Mouse (Mus musculus): ENCODE measurements at regions not wholly inside any gene's neighbourhood (a gene's known extent, or its start where the extent isn't known, plus 50 kb on each side); places are given as distances from the start of the nearest gene placed in this dataset.

DNA sequence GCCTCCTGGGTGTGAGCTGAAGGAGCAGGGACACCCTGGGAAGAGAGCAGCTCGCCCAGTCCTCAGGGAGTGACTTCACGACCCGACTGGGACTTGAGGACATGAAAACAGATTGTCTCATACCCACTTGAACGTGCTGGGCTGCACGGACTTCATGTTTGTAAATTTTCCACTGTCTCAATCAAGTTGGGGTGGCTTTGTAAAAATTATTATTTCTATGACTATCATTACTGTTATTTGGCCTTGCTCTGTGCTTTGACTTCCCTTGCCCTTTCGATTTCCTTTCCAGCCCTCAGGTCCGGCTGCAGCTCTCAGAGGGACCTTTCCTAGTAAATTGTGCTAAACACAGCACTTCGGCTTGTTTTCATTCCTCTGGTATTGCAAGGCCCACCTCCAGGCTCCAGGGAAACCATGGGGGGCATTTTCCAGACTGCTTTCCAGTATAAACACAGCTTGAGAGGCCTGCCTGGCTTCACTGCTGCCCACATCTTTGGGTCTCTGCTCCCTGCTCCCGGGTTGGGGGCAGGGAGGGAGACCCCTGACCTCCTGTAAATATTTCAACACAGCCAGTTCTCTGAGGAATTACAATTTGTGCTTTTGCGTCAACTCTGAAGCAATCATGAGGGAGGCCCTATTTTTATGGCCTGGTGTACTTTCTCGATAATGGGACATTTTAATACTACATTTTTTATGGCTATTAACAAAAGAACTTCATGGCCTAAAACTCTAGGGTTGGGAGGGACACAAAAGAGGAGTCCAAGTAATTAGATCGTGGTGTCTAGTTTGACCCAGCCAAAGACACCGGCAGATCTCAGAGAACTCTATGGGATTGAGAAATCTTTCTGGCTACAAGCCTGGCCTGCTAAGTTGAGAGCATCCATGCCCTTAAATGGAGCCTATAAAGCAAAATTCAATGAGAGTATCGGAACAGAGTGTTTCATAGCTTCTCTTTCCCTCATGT lies 68.9 kb upstream of the Errfi1 start:
- H3K4me3 ChIP-seq: no peak overlapping the region
- H3K27me3 ChIP-seq: no peaks in the 10 kb centered on the region
- no peak for ATAC-seq (ENCODE audit: low FRiP score, low read depth)
- WGBS: 71% methylated on average over 14 of the region's 14 CpGs
- H3K4me1 ChIP-seq: no peaks in the 10 kb centered on the region
- no peak overlapping the region for H3K4me2 ChIP-seq (replicated peaks)
- H3K27ac ChIP-seq (replicated peaks): no peak overlapping the region
- H3K36me3 ChIP-seq: no peaks in the 10 kb centered on the region
- no peak overlapping the region for H3K9ac ChIP-seq (replicated peaks)
- no peaks in the 10 kb centered on the region for H3K9me3 ChIP-seq

DNA sequence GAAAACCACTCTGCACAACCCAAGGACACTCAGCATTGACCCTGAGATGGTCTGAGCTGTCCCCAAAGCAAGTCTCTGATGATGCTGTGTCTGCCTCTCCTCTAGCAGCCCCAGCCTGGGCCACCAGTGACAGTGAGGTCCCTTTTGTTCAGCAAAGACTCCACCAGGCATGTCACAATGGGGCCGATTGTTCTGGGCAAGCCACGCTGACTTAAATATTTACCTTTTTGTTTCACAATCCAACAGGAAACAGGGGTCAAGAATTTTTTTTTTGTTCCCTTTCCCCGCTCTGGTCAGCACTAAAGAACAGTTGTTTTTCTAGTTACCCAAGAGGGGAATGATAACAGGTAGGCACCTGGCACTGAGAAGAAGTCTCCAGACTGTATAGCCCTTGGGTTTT lies 72.4 kb upstream of the Errfi1 start:
- WGBS: 55% methylated on average over 3 of the region's 3 CpGs

DNA sequence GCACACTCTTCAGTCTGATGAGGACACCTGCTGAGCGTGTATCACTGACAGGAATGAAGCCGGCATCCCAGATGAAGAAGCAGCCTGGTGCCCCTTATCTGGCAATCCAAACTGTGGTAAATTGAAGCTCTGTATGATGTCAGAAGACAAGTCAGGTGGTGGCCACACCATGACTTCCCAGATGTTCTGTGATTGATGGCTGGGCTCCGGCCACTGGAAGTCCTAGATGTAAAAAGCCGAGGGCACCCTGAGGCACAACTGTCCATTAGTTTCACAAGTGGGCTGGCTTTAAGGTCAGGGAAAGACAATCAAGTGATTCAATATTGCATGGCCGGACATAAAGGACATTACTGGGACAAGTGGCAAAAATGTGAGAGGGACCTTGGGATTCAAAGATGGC lies 74.4 kb upstream of the Errfi1 start:
- 76% methylated on average over 5 of the region's 5 CpGs for WGBS
- Histone ChIP-seq H3K9ac (replicated peaks) (no peak overlapping the region), H3K36me3 (no peaks in the 10 kb centered on the region), H3K27ac (replicated peaks) (no peak overlapping the region), H3K4me1 (no peaks in the 10 kb centered on the region), H3K4me3 (no peak overlapping the region), H3K9me3 (no peaks in the 10 kb centered on the region), H3K27me3 (no peaks in the 10 kb centered on the region), H3K4me2 (replicated peaks) (no peak overlapping the region)
- ATAC-seq (ENCODE audit: low FRiP score, low read depth): no peak

More for the DNA sequence above, 72.4 kb upstream of the Errfi1 start:
- Histone ChIP-seq H3K9ac (replicated peaks) (no peak overlapping the region), H3K4me2 (replicated peaks) (no peak overlapping the region), H3K4me3 (no peak overlapping the region), H3K27me3 (no peaks in the 10 kb centered on the region), H3K27ac (replicated peaks) (no peak overlapping the region), H3K4me1 (no peaks in the 10 kb centered on the region), H3K36me3 (no peaks in the 10 kb centered on the region), H3K9me3 (no peaks in the 10 kb centered on the region)
- ATAC-seq (ENCODE audit: low FRiP score, low read depth): no peak

DNA sequence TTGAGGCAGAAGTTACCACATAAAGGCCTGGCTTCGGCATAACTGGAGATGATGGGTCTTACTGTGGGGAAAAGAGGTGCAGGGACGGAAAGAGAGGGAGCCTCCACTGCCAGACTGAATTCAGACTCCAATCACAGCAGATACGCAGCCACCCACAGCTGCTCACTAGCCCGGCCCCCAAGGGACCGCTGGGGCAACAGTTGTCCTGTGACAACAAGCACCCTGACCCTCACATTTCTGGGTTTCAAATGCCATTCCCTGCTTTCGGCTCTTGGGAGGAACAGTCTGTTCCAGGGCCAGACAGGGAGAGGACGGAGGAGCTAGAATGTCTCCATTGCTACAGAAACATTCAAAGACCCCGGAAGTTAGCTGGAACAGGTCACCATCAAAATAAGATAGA lies 75.0 kb upstream of the Errfi1 start:
- no peak overlapping the region for H3K4me3 ChIP-seq
- 68% methylated on average over 8 of the region's 8 CpGs for WGBS
- ATAC-seq (ENCODE audit: low FRiP score, low read depth): no peak

DNA sequence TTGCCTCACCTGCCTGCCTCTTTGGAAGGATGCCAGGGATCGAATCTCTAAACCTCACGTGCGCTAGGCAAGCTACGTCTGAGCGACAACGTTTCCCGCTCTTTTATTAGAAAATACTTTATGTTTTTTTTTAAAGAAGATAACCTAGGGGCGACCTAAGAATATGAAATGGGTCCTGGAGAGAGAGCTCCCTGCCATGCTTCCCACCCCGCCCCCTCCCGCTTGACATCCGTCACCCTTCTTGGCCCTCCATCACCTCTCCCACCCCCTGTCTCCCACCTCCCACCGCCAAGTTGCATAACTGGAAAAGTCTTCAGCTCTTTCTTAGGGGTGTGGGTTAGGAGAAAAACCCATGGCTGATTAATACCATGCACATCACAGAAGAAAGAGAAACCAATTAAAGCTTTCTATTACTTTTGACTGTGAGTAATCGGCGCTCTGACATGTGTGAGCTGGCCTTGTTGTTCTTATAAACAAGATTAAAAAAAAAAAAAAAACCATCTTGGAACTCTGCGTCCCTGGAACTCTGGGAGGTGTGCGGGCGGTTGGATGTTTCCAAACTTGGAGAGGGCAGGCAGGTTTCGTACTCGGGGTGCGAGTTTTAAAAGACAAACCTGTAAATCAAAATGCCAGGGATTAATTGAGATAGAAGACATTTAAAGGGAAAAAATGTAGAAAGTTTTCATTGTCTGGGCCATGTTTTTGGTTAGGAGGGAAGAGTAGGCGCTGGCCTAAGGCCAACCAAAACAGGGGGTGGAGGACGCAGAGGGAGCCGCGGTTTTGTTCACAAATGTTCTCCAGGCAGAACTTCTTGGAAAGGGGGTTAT lies 77.8 kb upstream of the Errfi1 start:
- Histone ChIP-seq H3K27me3 (no peaks in the 10 kb centered on the region), H3K4me2 (replicated peaks) (no peak overlapping the region), H3K27ac (replicated peaks) (no peak overlapping the region), H3K4me3 (no peak overlapping the region), H3K9ac (replicated peaks) (no peak overlapping the region), H3K4me1 (no peaks in the 10 kb centered on the region), H3K36me3 (no peaks in the 10 kb centered on the region), H3K9me3 (no peaks in the 10 kb centered on the region)
- 86% methylated on average over 24 of the region's 24 CpGs for WGBS
- ATAC-seq (ENCODE audit: low FRiP score, low read depth): no peak

More for the DNA sequence above, 75.0 kb upstream of the Errfi1 start:
- H3K4me2 ChIP-seq (replicated peaks): no peak overlapping the region
- H3K27me3 ChIP-seq: no peaks in the 10 kb centered on the region
- no peak overlapping the region for H3K27ac ChIP-seq (replicated peaks)
- no peaks in the 10 kb centered on the region for H3K9me3 ChIP-seq
- H3K36me3 ChIP-seq: no peaks in the 10 kb centered on the region
- H3K9ac ChIP-seq (replicated peaks): no peak overlapping the region
- no peaks in the 10 kb centered on the region for H3K4me1 ChIP-seq

- Histone ChIP-seq H3K27ac (replicated peaks) (no peak overlapping the region), H3K4me1 (no peaks in the 10 kb centered on the region), H3K4me2 (replicated peaks) (no peak overlapping the region), H3K27me3 (no peaks in the 10 kb centered on the region), H3K4me3 (no peak overlapping the region), H3K36me3 (no peaks in the 10 kb centered on the region), H3K9ac (replicated peaks) (no peak overlapping the region), H3K9me3 (no peaks in the 10 kb centered on the region)
- 98% methylated on average over 8 of the region's 8 CpGs for WGBS
- no peak for ATAC-seq (ENCODE audit: low FRiP score, low read depth)
Observed at GRCm38 (mm10) chr4:150775281-150775680, 78.4 kb upstream of the Errfi1 start.

DNA sequence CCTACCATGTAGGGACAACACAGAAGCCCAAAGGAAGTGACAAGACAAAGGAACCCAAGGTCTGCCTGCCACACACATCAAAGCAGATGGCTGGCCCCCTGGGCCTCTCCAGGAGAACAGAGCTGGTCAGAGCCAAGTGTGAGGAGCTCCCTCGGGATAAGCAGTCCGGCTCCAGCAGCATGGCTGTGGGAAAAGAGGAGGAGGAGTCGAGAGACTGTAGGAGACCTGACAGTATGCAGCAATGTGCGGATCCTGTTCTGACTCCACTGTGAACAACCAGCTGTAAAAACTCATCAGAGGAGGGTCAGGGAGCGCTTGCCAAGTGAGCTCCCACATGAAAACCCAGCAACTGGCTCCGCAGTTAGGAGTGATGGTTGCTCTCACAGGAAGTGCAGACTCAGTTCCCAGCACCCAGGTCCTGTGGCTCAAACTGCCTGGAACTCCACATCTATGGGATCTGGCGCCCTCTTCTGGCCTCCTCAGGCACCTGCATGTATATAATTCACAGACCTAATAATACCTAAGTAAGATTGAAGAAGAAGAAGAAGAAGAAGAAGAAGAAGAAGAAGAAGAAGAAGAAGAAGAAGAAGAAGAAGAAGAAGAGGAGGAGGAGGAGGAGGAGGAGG lies 79.3 kb upstream of the Errfi1 start:
- WGBS: 82% methylated on average over 7 of the region's 7 CpGs
- no peak for ATAC-seq (ENCODE audit: low FRiP score, low read depth)

GRCm38 (mm10) chr4:150771922-150772651 lies 81.6 kb upstream of the Errfi1 start:
- H3K27ac ChIP-seq (replicated peaks): no peak overlapping the region
- H3K36me3 ChIP-seq: no peaks in the 10 kb centered on the region
- H3K4me3 ChIP-seq: no peak overlapping the region
- no peak overlapping the region for H3K9ac ChIP-seq (replicated peaks)
- ATAC-seq (ENCODE audit: low FRiP score, low read depth): no peak
- H3K9me3 ChIP-seq: no peaks in the 10 kb centered on the region
- no peaks in the 10 kb centered on the region for H3K4me1 ChIP-seq
- H3K4me2 ChIP-seq (replicated peaks): no peak overlapping the region
- H3K27me3 ChIP-seq: no peaks in the 10 kb centered on the region
- 86% methylated on average over 6 of the region's 6 CpGs for WGBS

More for the DNA sequence above, 79.3 kb upstream of the Errfi1 start:
- Histone ChIP-seq H3K36me3 (no peaks in the 10 kb centered on the region), H3K4me1 (no peaks in the 10 kb centered on the region), H3K9ac (replicated peaks) (no peak overlapping the region), H3K4me2 (replicated peaks) (no peak overlapping the region), H3K9me3 (no peaks in the 10 kb centered on the region), H3K27me3 (no peaks in the 10 kb centered on the region), H3K4me3 (no peak overlapping the region), H3K27ac (replicated peaks) (no peak overlapping the region)

- H3K9ac ChIP-seq (replicated peaks): no peak overlapping the region
- H3K36me3 ChIP-seq: no peaks in the 10 kb centered on the region
- no peak for ATAC-seq (ENCODE audit: low FRiP score, low read depth)
- 55% methylated on average over 2 of the region's 2 CpGs for WGBS
- no peak overlapping the region for H3K4me2 ChIP-seq (replicated peaks)
- no peak overlapping the region for H3K4me3 ChIP-seq
- no peak overlapping the region for H3K27ac ChIP-seq (replicated peaks)
- H3K27me3 ChIP-seq: no peaks in the 10 kb centered on the region
- no peaks in the 10 kb centered on the region for H3K4me1 ChIP-seq
- H3K9me3 ChIP-seq: no peaks in the 10 kb centered on the region
Observed at GRCm38 (mm10) chr4:150771469-150771868, 82.2 kb upstream of the Errfi1 start.

- WGBS: 76% methylated on average over 7 of the region's 7 CpGs
- Histone ChIP-seq H3K27ac (replicated peaks) (no peak overlapping the region), H3K9ac (replicated peaks) (no peak overlapping the region)
Observed at GRCm38 (mm10) chr4:150769043-150769442, 84.7 kb upstream of the Errfi1 start.

DNA sequence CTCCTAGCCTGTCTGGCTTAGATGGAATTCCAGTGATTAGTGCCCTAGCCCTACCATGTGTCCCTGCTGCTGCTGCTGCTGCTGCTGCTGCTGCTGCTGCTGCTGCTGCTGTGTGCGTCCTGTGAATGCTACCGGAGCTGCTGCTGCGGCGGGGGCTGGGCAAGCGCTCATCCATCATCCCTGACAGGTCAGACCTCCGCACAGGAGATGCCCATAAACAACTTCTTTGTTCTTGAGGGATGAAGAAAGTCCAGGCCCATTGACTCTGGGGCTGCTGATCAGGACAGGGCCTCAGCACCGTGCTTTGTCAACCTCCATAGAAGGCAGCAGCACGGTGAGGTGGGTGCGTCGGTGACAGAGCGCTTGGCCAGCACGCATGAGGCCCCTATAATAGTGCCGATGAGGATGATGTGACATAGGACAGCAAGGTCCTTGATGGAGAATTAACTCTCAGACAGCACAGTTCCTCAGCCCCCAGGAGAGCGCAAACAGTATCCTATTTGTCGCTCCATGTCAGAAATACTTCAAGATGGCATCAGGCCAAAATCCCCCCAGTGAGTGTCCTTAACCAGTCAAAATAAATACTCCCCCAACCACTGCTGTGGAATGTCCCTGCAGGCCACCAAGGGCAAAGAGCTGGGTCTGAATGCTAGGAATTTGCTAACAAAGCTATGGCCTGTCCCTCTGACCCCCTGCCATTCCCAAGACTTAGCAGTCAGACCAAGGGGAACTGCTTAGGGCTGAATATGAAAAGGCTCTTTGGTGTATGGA lies 95.1 kb upstream of the Errfi1 start:
- H3K36me3 ChIP-seq: no peaks in the 10 kb centered on the region
- peak overlapping the region; percentile 38 for H3K4me2 ChIP-seq (replicated peaks)
- ATAC-seq (ENCODE audit: low FRiP score, low read depth): peak; percentile 71
- H3K9ac ChIP-seq (replicated peaks): peak overlapping the region; percentile 25; the same call in 1 of the 2 replicates
- no peaks in the 10 kb centered on the region for H3K9me3 ChIP-seq
- no peaks in the 10 kb centered on the region for H3K27me3 ChIP-seq
- no peak overlapping the region; the same call in 1 of the 2 replicates for H3K4me3 ChIP-seq
- WGBS: 13% methylated on average over 15 of the region's 15 CpGs
- peaks cover 22% of the 10 kb centered on the region for H3K4me1 ChIP-seq
- H3K27ac ChIP-seq (replicated peaks): peak overlapping the region; percentile 76

More at GRCm38 (mm10) chr4:150769043-150769442, 84.7 kb upstream of the Errfi1 start:
- Histone ChIP-seq H3K4me1 (no peaks in the 10 kb centered on the region), H3K4me2 (replicated peaks) (no peak overlapping the region), H3K9me3 (no peaks in the 10 kb centered on the region), H3K4me3 (no peak overlapping the region), H3K27me3 (no peaks in the 10 kb centered on the region), H3K36me3 (no peaks in the 10 kb centered on the region)
- no peak for ATAC-seq (ENCODE audit: low FRiP score, low read depth)

Measured in midbrain, embryonic 12.5 days (tissue).